Comparison of ENCODE assay signal across 27 mouse cellular contexts in genomic region chr11:28491330-28491729, GRCm38 (mm10).
A peak's percentile ranks its signal among the peaks of the same experiment; 100 is the strongest.
DNase-seq lines count a peak whose midpoint lies in the region; ATAC-seq and TF ChIP-seq lines count a peak whose summit lies in the region.
"Had no signal": no experiment of that assay in that cellular context is flagged by ENCODE, and none has a peak within 500 bp of the region (broad histone marks: within the 10 kb centered on the region; RNA-seq: fewer than 3 reads in every experiment).

No protein-coding gene starts in this region.

- TF ChIP-seq CTCF in lung, adult 2 months (IDR thresholded peaks at IDR 0.05; ENCODE audit: insufficient read depth, low read length) = no peak

- H3K36me3 ChIP-seq in heart, embryonic 10.5 days = no peaks in the 10 kb centered on the region
- no peaks in the 10 kb centered on the region for H3K36me3 ChIP-seq in heart, embryonic 11.5 days (ENCODE audit: control insufficient read depth, insufficient read depth, low read length)
- H3K36me3 ChIP-seq: embryonic facial prominence, embryonic 10.5 days; embryonic facial prominence, embryonic 13.5 days; forebrain, embryonic 12.5 days; forebrain, embryonic 15.5 days; heart, embryonic 13.5 days; hindbrain, embryonic 10.5 days; hindbrain, embryonic 13.5 days; intestine, embryonic 15.5 days had no signal

- H3K9ac ChIP-seq in heart, embryonic 11.5 days (ENCODE audit: low read depth, low read length) = no peak overlapping the region
- H3K9ac ChIP-seq: embryonic facial prominence, embryonic 13.5 days; forebrain, embryonic 12.5 days; forebrain, embryonic 15.5 days; heart, embryonic 13.5 days; hindbrain, embryonic 13.5 days; intestine, embryonic 15.5 days had no signal

- H3K4me2 ChIP-seq in heart, embryonic 11.5 days = no peak overlapping the region
- H3K4me2 ChIP-seq: embryonic facial prominence, embryonic 13.5 days; forebrain, embryonic 12.5 days; forebrain, embryonic 15.5 days; heart, embryonic 13.5 days; hindbrain, embryonic 13.5 days; intestine, embryonic 15.5 days had no signal

- ATAC-seq in heart, embryonic 11.5 days (replicated peaks; ENCODE audit: insufficient number of reproducible peaks, low FRiP score, low TSS enrichment) = no peak
- ATAC-seq: activated CD4-positive, CD25-positive, alpha-beta regulatory T cell, adult 4 months; forebrain, embryonic 15.5 days; hindbrain, embryonic 16.5 days; intestine, embryonic 15.5 days had no signal

- no peak overlapping the region for H3K4me3 ChIP-seq in heart, embryonic 10.5 days
- H3K4me3 ChIP-seq in heart, embryonic 11.5 days (ENCODE audit: low read depth, low read length) = no peak overlapping the region
- H3K4me3 ChIP-seq in lung, adult 2 months (replicated peaks; ENCODE audit: extremely low read depth, low read depth, low read length) = no peak overlapping the region
- H3K4me3 ChIP-seq: embryonic facial prominence, embryonic 10.5 days; embryonic facial prominence, embryonic 13.5 days; erythroblast, embryonic 14.5 days; forebrain, embryonic 12.5 days; forebrain, embryonic 15.5 days; heart, embryonic 13.5 days; hindbrain, embryonic 10.5 days; hindbrain, embryonic 13.5 days; intestine, embryonic 15.5 days had no signal

- H3K27me3 ChIP-seq in heart, embryonic 10.5 days (ENCODE audit: insufficient read depth, poor library complexity, severe bottlenecking) = no peaks in the 10 kb centered on the region
- no peaks in the 10 kb centered on the region for H3K27me3 ChIP-seq in heart, embryonic 11.5 days (ENCODE audit: control insufficient read depth, insufficient read depth, low read length)
- H3K27me3 ChIP-seq: embryonic facial prominence, embryonic 13.5 days; forebrain, embryonic 12.5 days; forebrain, embryonic 15.5 days; heart, embryonic 13.5 days; hindbrain, embryonic 13.5 days; intestine, embryonic 15.5 days had no signal

- H3K4me1 ChIP-seq in heart, embryonic 10.5 days = no peaks in the 10 kb centered on the region
- no peaks in the 10 kb centered on the region for H3K4me1 ChIP-seq in heart, embryonic 11.5 days (ENCODE audit: control insufficient read depth, insufficient read depth, low read length)
- no peaks in the 10 kb centered on the region for H3K4me1 ChIP-seq in lung, adult 2 months (ENCODE audit: control insufficient read depth, insufficient read depth, low read length)
- H3K4me1 ChIP-seq: embryonic facial prominence, embryonic 10.5 days; embryonic facial prominence, embryonic 13.5 days; forebrain, embryonic 12.5 days; forebrain, embryonic 15.5 days; heart, embryonic 13.5 days; hindbrain, embryonic 10.5 days; hindbrain, embryonic 13.5 days; intestine, embryonic 15.5 days had no signal

- DNase-seq in heart, adult 11 months = peak; percentile 90
- DNase-seq in heart, embryonic 10.5 days (ENCODE audit: low spot score) = no peak
- peak; percentile 21 for DNase-seq in heart, adult 8-10 months (ENCODE audit: low spot score)
- peak; percentile 6 for DNase-seq in kidney, postnatal 14 days
- DNase-seq in kidney, postnatal 10 days = no peak
- peak; percentile 18 for DNase-seq in lung, postnatal 36 days
- no peak for DNase-seq in lung, adult 2 months
- DNase-seq: adrenal gland, adult 8-10 months; adrenal gland, postnatal 25 days; cerebellum, adult 11-12 months; cerebellum, adult 8-10 months; cerebellum, postnatal 10 days; cerebellum, postnatal 36 days; embryo, embryonic 11 days; gastrocnemius, postnatal 25 days had no signal

- WGBS in heart, embryonic 10.5 days = 60% methylated on average over 1 of the region's 1 CpGs
- WGBS in heart, embryonic 11.5 days (ENCODE audit: insufficient replicate concordance) = 77% methylated on average over 1 of the region's 1 CpGs
- WGBS in lung, adult 2 months = 43% methylated on average over 1 of the region's 1 CpGs

- H3K27ac ChIP-seq in heart, embryonic 10.5 days = no peak overlapping the region
- no peak overlapping the region for H3K27ac ChIP-seq in heart, embryonic 11.5 days (ENCODE audit: low read depth, low read length)
- H3K27ac ChIP-seq: embryonic facial prominence, embryonic 10.5 days; embryonic facial prominence, embryonic 13.5 days; forebrain, embryonic 12.5 days; forebrain, embryonic 15.5 days; heart, embryonic 13.5 days; hindbrain, embryonic 10.5 days; hindbrain, embryonic 13.5 days; intestine, embryonic 15.5 days had no signal

- no peaks in the 10 kb centered on the region for H3K9me3 ChIP-seq in heart, embryonic 10.5 days
- no peaks in the 10 kb centered on the region for H3K9me3 ChIP-seq in heart, embryonic 11.5 days (replicated peaks; ENCODE audit: control insufficient read depth, low read length)
- H3K9me3 ChIP-seq: embryonic facial prominence, embryonic 10.5 days; embryonic facial prominence, embryonic 13.5 days; forebrain, embryonic 12.5 days; forebrain, embryonic 15.5 days; heart, embryonic 13.5 days; hindbrain, embryonic 10.5 days; hindbrain, embryonic 13.5 days; intestine, embryonic 15.5 days had no signal

- no peak for TF ChIP-seq POLR2A in lung, adult 2 months (IDR thresholded peaks at IDR 0.05; ENCODE audit: borderline replicate concordance, extremely low read depth, low read depth, low read length)

Comparison
In these comparisons a context has a peak if more than half of its experiments do, and no peak if none do; other contexts are left out.
1. DNase-seq: peak in heart, adult 11 months (single experiment), heart, adult 8-10 months (single experiment), kidney, postnatal 14 days (single experiment) and lung, postnatal 36 days (single experiment); none in heart, embryonic 10.5 days (single experiment), kidney, postnatal 10 days (single experiment) and lung, adult 2 months (single experiment).